Mouse (Mus musculus): ENCODE data around the gene Lmln.
"Not testable (repeated sequence)": the region's sequence is repeated elsewhere in the genome, so short reads cannot be mapped to it uniquely, and the experiment has no call there.

DNA sequence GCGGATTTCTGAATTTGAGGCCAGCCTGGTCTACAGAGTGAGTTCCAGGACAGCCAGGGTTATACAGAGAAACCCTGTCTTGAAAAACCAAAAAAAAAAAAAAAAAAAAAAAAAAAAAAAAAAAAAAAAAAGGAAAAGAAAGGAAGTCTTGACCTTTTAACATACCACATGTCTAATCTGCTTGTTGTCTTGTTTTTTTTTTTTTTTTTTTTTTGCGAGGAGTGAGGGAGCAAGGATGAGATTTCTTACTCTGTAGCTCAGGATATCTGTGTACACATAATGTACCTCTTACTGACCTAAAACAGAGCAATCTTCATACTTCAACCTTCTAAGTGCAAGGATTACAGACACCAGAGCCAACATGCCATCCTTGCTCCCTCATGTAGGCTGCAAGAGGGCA, 7.4 kb upstream of the Lmln start:
- TF ChIP-seq POLR2A, CTCF (IDR thresholded peaks at IDR 0.05; ENCODE audit: insufficient read depth, low read depth, low read length): not testable (repeated sequence)

All from olfactory bulb, adult 2 months (tissue).